Mouse (Mus musculus) urinary bladder, postnatal 4 days (tissue): ENCODE data around the gene Cacnb4.

Experiments used
- DNase-seq, 2 experiments: peaks; one replicate each; pipeline ENCODE4 v3.0.0; 2021 to 2022; ENCODE audit warnings: low spot score in 2 of 2

Gene Cacnb4

GRCm38 (mm10) chr2:52647255-52647998 is 29.2 kb downstream of the Cacnb4 start:
- no peak for DNase-seq

- no peak for DNase-seq
Measured at GRCm38 (mm10) chr2:52643657-52644056, 33.0 kb downstream of the Cacnb4 start.

- DNase-seq = no peak
Measured at GRCm38 (mm10) chr2:52639530-52639875, 37.1 kb downstream of the Cacnb4 start.

GRCm38 (mm10) chr2:52638857-52639529 is 37.6 kb downstream of the Cacnb4 start:
- no peak for DNase-seq

- DNase-seq = peak in 1 of 2 experiments; percentile 29
Measured at GRCm38 (mm10) chr2:52638226-52638625, 38.4 kb downstream of the Cacnb4 start.

- no peak for DNase-seq
Measured at GRCm38 (mm10) chr2:52636051-52636450, 40.6 kb downstream of the Cacnb4 start.

- no peak for DNase-seq
Measured at GRCm38 (mm10) chr2:52635358-52635757, 41.3 kb downstream of the Cacnb4 start.

- peak in 1 of 2 experiments; percentile 67 for DNase-seq
Measured at GRCm38 (mm10) chr2:52632880-52633279, 43.8 kb downstream of the Cacnb4 start.

- DNase-seq = no peak
Measured at GRCm38 (mm10) chr2:52628186-52628585, 48.4 kb downstream of the Cacnb4 start.

GRCm38 (mm10) chr2:52626266-52626665 is 50.4 kb downstream of the Cacnb4 start:
- no peak for DNase-seq

- DNase-seq = no peak
Measured at GRCm38 (mm10) chr2:52625731-52626130, 50.9 kb downstream of the Cacnb4 start.

GRCm38 (mm10) chr2:52623921-52624404 is 52.7 kb downstream of the Cacnb4 start:
- no peak for DNase-seq

GRCm38 (mm10) chr2:52623461-52623860 is 53.2 kb downstream of the Cacnb4 start:
- peak in 1 of 2 experiments; percentile 63 for DNase-seq

- no peak for DNase-seq
Measured at GRCm38 (mm10) chr2:52622616-52623015, 54.0 kb downstream of the Cacnb4 start.

GRCm38 (mm10) chr2:52619406-52619974 is 57.1 kb downstream of the Cacnb4 start:
- DNase-seq = no peak

- no peak for DNase-seq
Measured at GRCm38 (mm10) chr2:52618804-52619203, 57.8 kb downstream of the Cacnb4 start.

- no peak for DNase-seq
Measured at GRCm38 (mm10) chr2:52615429-52615828, 61.2 kb downstream of the Cacnb4 start.

- DNase-seq = no peak
Measured at GRCm38 (mm10) chr2:52613888-52614287, 62.7 kb downstream of the Cacnb4 start.

GRCm38 (mm10) chr2:52609486-52609885 is 67.1 kb downstream of the Cacnb4 start:
- DNase-seq = no peak

- DNase-seq = no peak
Measured at GRCm38 (mm10) chr2:52607857-52608485, 68.7 kb downstream of the Cacnb4 start.

GRCm38 (mm10) chr2:52606331-52606730 is 70.3 kb downstream of the Cacnb4 start:
- no peak for DNase-seq

- DNase-seq = peak; percentile 38 to 71
Measured at GRCm38 (mm10) chr2:52605321-52605720, 71.3 kb downstream of the Cacnb4 start.
